Mouse (Mus musculus): ENCODE results near the gene Pdlim5. TPM values are rescaled to one million over a fixed set of nuclear protein-coding genes. Genes with fewer than 3 reads are reported as not detected.

Gene Pdlim5
- polyA plus RNA-seq, 1 experiment = 192 TPM

DNA sequence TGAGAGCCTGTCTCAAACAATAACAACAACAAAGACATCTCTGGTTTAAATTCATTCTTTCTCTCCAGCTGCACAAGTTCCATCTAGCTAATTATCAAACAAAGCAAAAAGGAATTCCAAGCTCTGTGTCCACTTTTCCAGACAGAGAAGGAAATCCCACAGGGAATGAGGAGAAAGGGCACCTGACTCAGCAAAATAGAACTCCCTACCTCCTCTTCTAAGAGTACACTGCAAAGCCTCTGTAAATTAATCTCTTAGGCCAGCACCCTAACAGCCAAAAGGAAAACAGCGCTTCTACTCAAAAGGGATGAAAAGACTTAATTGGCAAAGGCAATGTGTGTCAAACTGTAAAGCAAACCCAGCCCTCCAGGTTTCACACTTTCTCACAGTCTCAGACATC lies 20.4 kb downstream of the Pdlim5 start:
- peak overlapping the region; percentile 85 for H3K27ac ChIP-seq (ENCODE audit: insufficient read depth, low read length)
- no peak overlapping the region for H3K4me3 ChIP-seq (ENCODE audit: insufficient read depth, low read length)
- TF ChIP-seq POLR2A (IDR thresholded peaks at IDR 0.05; ENCODE audit: low read depth, low read length) (no peak), CTCF (IDR thresholded peaks at IDR 0.05; ENCODE audit: borderline replicate concordance, insufficient read depth, low read length) (no peak)
- H3K4me1 ChIP-seq (ENCODE audit: control insufficient read depth, insufficient read depth, low read length) = peaks cover 9% of the 10 kb centered on the region

- Histone ChIP-seq H3K27ac (ENCODE audit: insufficient read depth, low read length) (peak overlapping the region; percentile 78), H3K4me3 (ENCODE audit: insufficient read depth, low read length) (no peak overlapping the region), H3K4me1 (ENCODE audit: control insufficient read depth, insufficient read depth, low read length) (peaks cover 12% of the 10 kb centered on the region)
- no peak for TF ChIP-seq CTCF (IDR thresholded peaks at IDR 0.05; ENCODE audit: borderline replicate concordance, insufficient read depth, low read length)
- no peak for TF ChIP-seq POLR2A (IDR thresholded peaks at IDR 0.05; ENCODE audit: low read depth, low read length)
Observed at GRCm38 (mm10) chr3:142372465-142373147, 22.9 kb downstream of the Pdlim5 start.

DNA sequence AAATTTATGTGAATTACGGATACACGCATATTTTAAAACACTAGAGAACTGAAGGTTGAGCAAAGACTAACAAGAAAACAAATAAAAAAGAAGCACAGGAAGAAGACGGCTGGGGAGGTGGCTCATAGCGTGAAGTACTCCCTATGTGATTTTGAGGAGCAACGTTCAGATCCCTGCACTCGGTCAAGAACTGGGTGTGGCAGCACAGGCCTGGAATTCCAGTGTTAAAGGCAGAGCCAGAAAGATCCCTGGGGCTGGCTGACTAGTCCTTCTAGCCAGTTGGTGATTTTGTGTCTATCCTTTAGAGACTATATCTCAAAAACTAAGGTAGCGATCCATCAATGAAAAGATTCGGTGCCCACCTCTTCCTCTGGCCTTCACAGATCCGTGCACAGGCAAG lies 27.1 kb downstream of the Pdlim5 start:
- no peak for TF ChIP-seq CTCF (IDR thresholded peaks at IDR 0.05; ENCODE audit: borderline replicate concordance, insufficient read depth, low read length)
- no peak for TF ChIP-seq POLR2A (IDR thresholded peaks at IDR 0.05; ENCODE audit: low read depth, low read length)
- Histone ChIP-seq H3K4me1 (ENCODE audit: control insufficient read depth, insufficient read depth, low read length) (peaks cover 8% of the 10 kb centered on the region), H3K27ac (ENCODE audit: insufficient read depth, low read length) (peak overlapping the region; percentile 18), H3K4me3 (ENCODE audit: insufficient read depth, low read length) (no peak overlapping the region)

GRCm38 (mm10) chr3:142362092-142362491 lies 33.4 kb downstream of the Pdlim5 start:
- no peak overlapping the region for H3K4me3 ChIP-seq (ENCODE audit: insufficient read depth, low read length)
- peak overlapping the region; percentile 2; the same call in 1 of the 2 replicates for H3K27ac ChIP-seq (ENCODE audit: insufficient read depth, low read length)
- H3K4me1 ChIP-seq (ENCODE audit: control insufficient read depth, insufficient read depth, low read length) = peaks cover 12% of the 10 kb centered on the region
- TF ChIP-seq CTCF (IDR thresholded peaks at IDR 0.05; ENCODE audit: borderline replicate concordance, insufficient read depth, low read length) (no peak), POLR2A (IDR thresholded peaks at IDR 0.05; ENCODE audit: low read depth, low read length) (no peak)

DNA sequence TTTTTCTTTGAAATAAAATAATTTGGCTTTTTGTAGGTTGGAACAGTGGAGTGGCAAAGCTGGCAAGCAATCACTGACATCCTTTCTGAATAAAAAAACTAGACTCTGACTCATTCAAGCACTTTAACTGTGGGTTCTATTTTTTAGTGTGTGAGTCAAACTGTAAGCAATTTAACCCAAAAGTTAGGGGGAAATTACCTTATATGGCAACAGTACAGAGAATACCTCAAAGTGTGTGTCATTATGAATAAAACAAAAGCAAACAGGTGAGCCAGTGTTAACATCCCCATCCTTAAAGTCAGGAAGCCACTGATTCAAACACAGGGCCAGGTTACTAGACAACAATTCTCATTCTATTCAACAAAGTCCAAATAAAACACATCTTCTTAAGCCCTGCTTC lies 36.5 kb downstream of the Pdlim5 start:
- TF ChIP-seq CTCF (IDR thresholded peaks at IDR 0.05; ENCODE audit: borderline replicate concordance, insufficient read depth, low read length) (no peak), POLR2A (IDR thresholded peaks at IDR 0.05; ENCODE audit: low read depth, low read length) (no peak)
- Histone ChIP-seq H3K4me1 (ENCODE audit: control insufficient read depth, insufficient read depth, low read length) (peaks cover 11% of the 10 kb centered on the region), H3K4me3 (ENCODE audit: insufficient read depth, low read length) (no peak overlapping the region), H3K27ac (ENCODE audit: insufficient read depth, low read length) (peak overlapping the region; percentile 99)

DNA sequence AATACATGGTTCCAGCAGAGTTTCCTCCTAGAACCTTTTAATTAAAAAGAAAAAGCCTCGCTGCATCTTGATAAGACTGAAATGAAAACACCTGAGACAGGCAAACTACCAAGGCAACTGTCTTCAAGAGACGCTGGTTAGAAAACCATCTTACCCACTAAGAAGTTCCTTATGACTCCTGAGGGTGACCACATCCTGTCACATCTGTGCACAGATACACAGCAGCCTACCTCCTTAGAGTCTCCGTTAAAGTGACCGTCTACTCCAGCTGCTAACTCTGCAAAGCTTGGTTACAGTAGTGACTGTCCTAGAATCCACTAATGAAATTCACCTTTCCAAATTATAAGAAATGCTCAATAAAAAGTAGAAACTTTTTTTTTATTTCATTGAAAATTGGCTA lies 38.8 kb downstream of the Pdlim5 start:
- TF ChIP-seq CTCF (IDR thresholded peaks at IDR 0.05; ENCODE audit: borderline replicate concordance, insufficient read depth, low read length) = no peak
- no peak for TF ChIP-seq POLR2A (IDR thresholded peaks at IDR 0.05; ENCODE audit: low read depth, low read length)
- H3K4me3 ChIP-seq (ENCODE audit: insufficient read depth, low read length) = no peak overlapping the region
- no peak overlapping the region for H3K27ac ChIP-seq (ENCODE audit: insufficient read depth, low read length)
- H3K4me1 ChIP-seq (ENCODE audit: control insufficient read depth, insufficient read depth, low read length) = peaks cover 10% of the 10 kb centered on the region; the same call in 1 of the 2 replicates

DNA sequence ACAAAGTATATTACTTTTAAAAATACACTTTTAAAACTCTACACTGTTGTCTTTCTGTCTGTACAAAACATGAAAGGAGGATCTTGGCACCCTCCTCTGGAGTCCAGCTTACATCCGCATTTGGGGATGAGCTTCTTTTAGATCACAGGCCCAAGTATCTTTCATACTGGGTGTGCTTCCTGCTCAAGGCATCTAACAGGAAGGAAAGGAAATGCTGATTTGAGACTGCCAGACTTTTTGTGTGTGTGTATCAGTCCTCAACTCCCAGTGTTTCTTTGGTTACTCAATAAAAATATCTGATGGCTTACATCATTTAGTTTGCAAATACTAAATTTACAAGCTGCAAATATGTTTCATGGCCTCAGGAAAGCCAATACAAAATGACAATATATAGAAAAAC lies 42.3 kb downstream of the Pdlim5 start:
- H3K4me1 ChIP-seq (ENCODE audit: control insufficient read depth, insufficient read depth, low read length) = peaks cover 7% of the 10 kb centered on the region; the same call in 1 of the 2 replicates
- TF ChIP-seq CTCF (IDR thresholded peaks at IDR 0.05; ENCODE audit: borderline replicate concordance, insufficient read depth, low read length) (no peak), POLR2A (IDR thresholded peaks at IDR 0.05; ENCODE audit: low read depth, low read length) (no peak)
- peak overlapping the region; percentile 57; the same call in 1 of the 2 replicates for H3K27ac ChIP-seq (ENCODE audit: insufficient read depth, low read length)
- no peak overlapping the region for H3K4me3 ChIP-seq (ENCODE audit: insufficient read depth, low read length)

DNA sequence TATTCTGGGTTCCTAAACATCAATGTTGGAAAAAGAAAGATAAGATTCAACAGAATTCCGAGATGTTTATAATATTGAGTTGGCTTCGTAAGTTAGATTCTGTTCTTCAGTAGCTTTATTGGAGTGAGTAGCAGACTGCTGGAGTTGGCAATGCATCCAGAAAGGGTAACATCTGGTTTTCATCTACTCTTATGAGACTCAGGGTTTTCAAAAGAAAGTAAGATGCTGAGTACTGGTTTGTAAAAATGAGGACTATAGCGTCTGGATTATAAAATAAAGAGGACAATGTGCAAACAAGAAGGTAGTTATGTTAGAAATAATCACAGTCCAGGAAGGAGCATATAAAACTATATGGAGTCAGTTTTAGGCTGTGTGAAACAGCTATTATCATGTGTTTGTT lies 45.0 kb downstream of the Pdlim5 start:
- Histone ChIP-seq H3K4me3 (ENCODE audit: insufficient read depth, low read length) (no peak overlapping the region), H3K4me1 (ENCODE audit: control insufficient read depth, insufficient read depth, low read length) (peaks cover 7% of the 10 kb centered on the region; the same call in 1 of the 2 replicates), H3K27ac (ENCODE audit: insufficient read depth, low read length) (no peak overlapping the region)
- no peak for TF ChIP-seq POLR2A (IDR thresholded peaks at IDR 0.05; ENCODE audit: low read depth, low read length)
- no peak for TF ChIP-seq CTCF (IDR thresholded peaks at IDR 0.05; ENCODE audit: borderline replicate concordance, insufficient read depth, low read length)

GRCm38 (mm10) chr3:142348816-142349631 lies 46.5 kb downstream of the Pdlim5 start:
- Histone ChIP-seq H3K4me3 (ENCODE audit: insufficient read depth, low read length) (no peak overlapping the region), H3K4me1 (ENCODE audit: control insufficient read depth, insufficient read depth, low read length) (peaks cover 7% of the 10 kb centered on the region; the same call in 1 of the 2 replicates), H3K27ac (ENCODE audit: insufficient read depth, low read length) (peak overlapping the region; percentile 17; the same call in 1 of the 2 replicates)
- no peak for TF ChIP-seq CTCF (IDR thresholded peaks at IDR 0.05; ENCODE audit: borderline replicate concordance, insufficient read depth, low read length)
- TF ChIP-seq POLR2A (IDR thresholded peaks at IDR 0.05; ENCODE audit: low read depth, low read length) = no peak

DNA sequence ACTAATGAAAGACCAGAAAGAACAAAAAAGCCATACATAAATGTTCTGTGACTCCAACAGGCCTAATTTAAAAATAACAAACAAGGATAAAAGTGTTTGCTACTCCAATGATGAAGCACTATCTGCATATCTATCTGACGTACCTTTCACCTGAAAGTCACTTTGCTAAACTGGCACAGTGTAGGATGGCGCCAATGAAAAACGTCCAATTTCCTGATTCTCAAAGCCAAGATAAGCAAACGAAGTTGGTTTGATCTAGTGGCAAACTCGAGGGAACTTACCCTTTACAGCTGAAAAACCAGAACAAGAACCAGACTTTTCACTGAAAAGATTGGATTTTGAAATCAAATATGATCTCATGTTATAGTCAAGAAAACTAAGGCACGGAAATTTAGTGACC lies 49.2 kb downstream of the Pdlim5 start:
- TF ChIP-seq CTCF (IDR thresholded peaks at IDR 0.05; ENCODE audit: borderline replicate concordance, insufficient read depth, low read length) = no peak
- no peak for TF ChIP-seq POLR2A (IDR thresholded peaks at IDR 0.05; ENCODE audit: low read depth, low read length)
- H3K4me3 ChIP-seq (ENCODE audit: insufficient read depth, low read length) = no peak overlapping the region
- H3K4me1 ChIP-seq (ENCODE audit: control insufficient read depth, insufficient read depth, low read length) = peaks cover 4% of the 10 kb centered on the region; the same call in 1 of the 2 replicates
- H3K27ac ChIP-seq (ENCODE audit: insufficient read depth, low read length) = peak overlapping the region; percentile 92

Data from embryonic fibroblast, embryonic 13.5 days (primary cell).